Mouse (Mus musculus): ENCODE data around the gene Ptprh. TPM values are rescaled to one million over a fixed set of nuclear protein-coding genes. Genes with fewer than 3 reads are reported as not detected.

Ptprh gene
- under 1 TPM; 0.49 to 0.66 TPM for total RNA-seq (2023)

DNA sequence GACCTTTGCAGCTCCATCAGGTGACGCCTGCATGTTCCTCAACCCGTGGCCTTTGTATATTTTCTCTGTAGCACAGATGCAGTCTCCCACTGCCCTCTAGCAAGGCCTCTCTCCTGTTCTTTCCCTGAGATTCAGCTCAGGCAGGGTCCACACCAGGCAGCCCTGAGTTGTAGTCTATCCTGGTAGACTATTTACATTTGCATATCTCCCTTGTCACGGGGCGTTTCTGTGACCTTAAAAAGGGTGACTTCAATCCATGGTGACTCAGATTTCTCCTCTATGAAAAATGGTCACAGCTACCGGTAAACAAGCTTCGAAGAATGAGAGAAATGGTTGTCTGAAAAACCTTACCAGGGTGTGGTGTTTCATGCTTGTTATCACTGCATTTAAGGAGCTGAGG, at the start of gene Ptprh:
Gene Ptprh, minus strand, starts transcription at position 169 of the 400 bp plus-strand sequence.

GRCm38 (mm10) chr7:4631031-4631430, 27.2 kb upstream of the Ptprh start, which contains the start of gene Tmem86b:
Gene Tmem86b (minus strand): TSS chr7:4631422.

DNA sequence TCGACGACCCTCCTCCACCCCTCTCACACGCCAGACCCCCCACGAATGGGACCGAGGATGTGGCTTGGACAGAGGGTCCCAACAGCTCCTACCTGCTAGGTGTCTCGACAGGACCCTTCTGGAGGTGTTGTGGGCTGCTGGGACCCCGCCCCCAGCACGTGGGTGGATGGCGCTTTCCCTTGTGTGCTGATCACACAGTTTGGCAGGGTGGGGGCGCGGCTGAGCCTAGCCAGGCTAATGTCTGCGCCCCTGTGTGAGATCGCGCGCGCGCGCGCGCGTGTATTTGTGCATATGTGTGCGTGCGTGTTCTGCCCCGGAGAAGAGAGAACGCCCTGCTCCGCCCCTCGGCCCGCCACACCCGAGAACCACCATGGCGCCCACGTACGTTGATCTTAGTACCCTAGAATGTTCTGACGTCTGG, 56.6 kb downstream of the Ptprh start, which contains the start of gene Syt5:
Gene Syt5, minus strand, starts transcription at position 321 of the 421 bp plus-strand sequence.

GRCm38 (mm10) chr7:4532005-4532729, 71.7 kb downstream of the Ptprh start, which contains the start of gene Dnaaf3:
Gene Dnaaf3 (minus strand): TSS chr7:4532453.

DNA sequence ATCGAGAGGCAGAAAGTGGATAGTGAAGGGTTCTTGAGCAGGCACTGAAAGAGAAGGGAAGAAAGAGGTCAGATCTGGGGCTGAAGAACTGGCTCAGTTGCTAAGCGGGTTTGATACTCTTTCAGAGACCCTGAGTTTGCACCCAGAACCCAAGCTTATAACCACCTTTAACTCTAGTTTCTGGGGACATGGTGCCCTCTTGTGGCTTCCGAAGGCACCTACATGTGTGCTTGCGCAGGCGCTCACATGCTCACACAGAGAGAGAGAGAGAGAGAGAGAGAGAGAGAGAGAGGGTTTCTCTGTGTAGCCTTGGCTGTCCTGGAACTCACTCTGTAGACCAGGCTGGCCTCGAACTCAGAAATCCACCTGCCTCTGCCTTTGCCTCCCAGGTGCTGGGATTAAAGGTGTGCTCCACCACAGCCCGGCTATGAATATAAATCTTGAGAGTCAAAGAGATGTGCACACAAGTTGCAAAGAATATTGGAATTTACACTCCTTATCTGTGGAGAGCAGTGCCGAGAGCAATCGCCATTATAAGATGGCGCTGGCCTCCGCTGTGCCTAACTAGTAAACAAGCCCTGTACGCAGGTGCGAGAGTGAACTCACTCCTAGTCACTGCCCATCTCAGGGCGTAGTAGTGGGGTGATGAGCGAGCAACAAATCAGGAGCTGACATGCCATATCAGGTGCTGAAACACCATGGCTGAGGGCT, 79.5 kb downstream of the Ptprh start, which contains the start of gene Tnni3:
Gene Tnni3, minus strand, starts transcription at position 18 of the 711 bp plus-strand sequence.

GRCm38 (mm10) chr7:4516332-4517050, 87.3 kb downstream of the Ptprh start, which contains the start of gene Tnnt1:
Gene Tnnt1 (minus strand): TSS chr7:4516382.

GRCm38 (mm10) chr7:4501558-4502397, 102.1 kb downstream of the Ptprh start, which contains the start of gene Ppp1r12c:
Gene Ppp1r12c (minus strand): TSS chr7:4501680.

Other genes with a start within 250 kb of the Ptprh start
- under 1 TPM in 1 of 2 experiments, not detected in 1; 0.09 TPM for gene Gp6, start 206.3 kb downstream of the Ptprh start, total RNA-seq (2023)
- 1 to 10 TPM; 5.4 to 7.3 TPM for gene Rdh13, start 158.4 kb downstream of the Ptprh start, total RNA-seq (2023)
- 1 to 10 TPM; 7.9 to 9.9 TPM for gene Eps8l1, start 143.4 kb downstream of the Ptprh start, total RNA-seq (2023)
- 100 to 1,000 TPM; 351 to 356 TPM for gene Ppp1r12c, start 102.4 kb downstream of the Ptprh start, total RNA-seq (2023)
- not detected for gene Tnnt1, start 87.7 kb downstream of the Ptprh start, total RNA-seq (2023)
- 1 to 10 TPM; 3.3 to 4.2 TPM for gene Tnni3, start 79.8 kb downstream of the Ptprh start, total RNA-seq (2023)
- 1 to 10 TPM; 3.7 to 4.3 TPM for gene Dnaaf3, start 71.6 kb downstream of the Ptprh start, total RNA-seq (2023)
- 1 to 10 TPM in 1 of 2 experiments, not detected in 1; 1.2 TPM for gene Syt5, start 56.5 kb downstream of the Ptprh start, total RNA-seq (2023)
- gene Tmem86b, start 27.4 kb upstream of the Ptprh start, total RNA-seq (2023) = 10 to 100 TPM; 31.8 to 32.8 TPM
- gene Ppp6r1, start 55.0 kb upstream of the Ptprh start, total RNA-seq (2023) = 100 to 1,000 TPM; 194 to 198 TPM
- gene Hspbp1, start 81.0 kb upstream of the Ptprh start, total RNA-seq (2023) = 10 to 100 TPM; 32.1 to 35.1 TPM
- under 1 TPM in 1 of 2 experiments, not detected in 1; 0.79 TPM for gene Brsk1, start 86.6 kb upstream of the Ptprh start, total RNA-seq (2023)
- 10 to 100 TPM; 30.4 to 32.3 TPM for gene Tmem150b, start 121.2 kb upstream of the Ptprh start, total RNA-seq (2023)
- 100 to 1,000 TPM; 133 to 143 TPM for gene Kmt5c, start 136.1 kb upstream of the Ptprh start, total RNA-seq (2023)
- gene Cox6b2, start 149.1 kb upstream of the Ptprh start, total RNA-seq (2023) = 10 to 100 TPM; 14.3 to 17.8 TPM
- gene Fam71e2, start 167.3 kb upstream of the Ptprh start, total RNA-seq (2023) = not detected
- not detected for gene Il11, start 178.8 kb upstream of the Ptprh start, total RNA-seq (2023)
- not detected for gene Tmem190, start 178.9 kb upstream of the Ptprh start, total RNA-seq (2023)
- gene Tmem238, start 185.6 kb upstream of the Ptprh start, total RNA-seq (2023) = 1 to 10 TPM; 1.3 to 1.9 TPM
- gene Rpl28, start 188.8 kb upstream of the Ptprh start, total RNA-seq (2023) = 1,000 to 10,000 TPM; 1,418 to 1,752 TPM
- 100 to 1,000 TPM; 114 to 117 TPM for gene Ube2s, start 208.5 kb upstream of the Ptprh start, total RNA-seq (2023)
- 1 to 10 TPM; 1.2 to 1.5 TPM for gene Shisa7, start 240.7 kb upstream of the Ptprh start, total RNA-seq (2023)

Data from monocyte, adult 59 days (primary cell).